Comparison of ENCODE assay signal across 9 mouse cellular contexts in the genomic region with DNA sequence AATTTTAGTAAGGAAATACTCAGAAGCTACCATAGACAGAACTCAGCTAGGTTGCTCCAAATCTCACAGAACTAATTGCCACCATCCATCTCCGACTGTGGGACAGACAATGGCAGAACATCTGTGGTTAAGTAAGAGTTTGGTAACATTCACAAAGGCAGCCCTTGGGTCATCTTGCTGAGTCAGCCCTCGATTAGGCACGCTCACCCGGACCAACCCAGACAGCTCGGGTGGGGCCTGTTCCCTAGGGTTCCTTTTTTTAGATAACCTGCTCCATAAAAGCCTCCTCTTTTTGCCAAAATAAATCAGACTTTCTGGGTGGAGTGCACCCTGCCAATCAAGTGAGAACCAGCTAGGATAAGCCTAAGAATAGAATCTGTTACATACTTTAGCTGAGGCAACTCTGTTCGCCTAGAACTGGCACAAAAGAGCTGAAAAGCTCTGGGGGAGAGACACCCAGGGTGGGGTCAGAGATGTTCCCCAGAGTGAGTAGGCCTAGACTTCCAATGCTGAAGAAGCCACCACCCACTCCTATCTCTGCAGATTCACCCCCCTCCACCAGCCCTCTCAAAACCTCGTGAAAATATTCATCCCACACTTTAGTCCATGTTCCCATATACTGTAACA. TPM values are rescaled to one million over a fixed set of nuclear protein-coding genes. Genes with fewer than 3 reads are reported as not detected.
DNase-seq lines count a peak whose midpoint lies in the region; ATAC-seq and TF ChIP-seq lines count a peak whose summit lies in the region.
"Had no signal": no experiment of that assay in that cellular context is flagged by ENCODE, and none has a peak within 500 bp of the region (broad histone marks: within the 10 kb centered on the region; RNA-seq: fewer than 3 reads in every experiment).

No protein-coding gene starts in this region.

- peak; percentile 64 for DNase-seq in gastrocnemius, adult 18-20 months (ENCODE audit: low spot score)
- DNase-seq in gastrocnemius, postnatal 4 days (ENCODE audit: low spot score in 2 of 2) = no peak
- DNase-seq in ES-E14 (ENCODE audit: low read depth, low spot score) = peak; percentile 59
- DNase-seq in fibroblast of lung, adult 2 months (ENCODE audit: low read depth) = peak; percentile 78
- no peak for DNase-seq in retina, postnatal 1 day
- no peak for DNase-seq in thymus, postnatal 14 days

- no peaks in the 10 kb centered on the region for H3K27me3 ChIP-seq in liver, embryonic 12.5 days (replicated peaks)
- no peaks in the 10 kb centered on the region for H3K27me3 ChIP-seq in kidney, embryonic 15.5 days

- H3K9me3 ChIP-seq in ES-E14 (ENCODE audit: control insufficient read depth, insufficient read depth, low read depth, low read length) = no peaks in the 10 kb centered on the region
- no peaks in the 10 kb centered on the region for H3K9me3 ChIP-seq in liver, embryonic 12.5 days (replicated peaks)
- no peaks in the 10 kb centered on the region for H3K9me3 ChIP-seq in kidney, embryonic 15.5 days (replicated peaks)

- peak; percentile 59 for ATAC-seq in liver, embryonic 12.5 days
- ATAC-seq in kidney, embryonic 15.5 days (replicated peaks; ENCODE audit: low FRiP score) = no peak

- H3K4me3 ChIP-seq in ES-E14 (ENCODE audit: insufficient read depth in 1 of 2, low read depth in 1 of 2, low read length in 2 of 2, poor library complexity in 1 of 2, severe bottlenecking in 1 of 2) = no peak overlapping the region
- H3K4me3 ChIP-seq in liver, embryonic 12.5 days = no peak overlapping the region
- H3K4me3 ChIP-seq in kidney, embryonic 15.5 days (replicated peaks) = no peak overlapping the region

- H3K9ac ChIP-seq in ES-E14 (ENCODE audit: insufficient read depth, low read depth, low read length, poor library complexity, severe bottlenecking) = no peak overlapping the region
- no peak overlapping the region for H3K9ac ChIP-seq in liver, embryonic 12.5 days
- no peak overlapping the region for H3K9ac ChIP-seq in kidney, embryonic 15.5 days

- WGBS in liver, embryonic 12.5 days (ENCODE audit: insufficient replicate concordance) = 16% methylated on average over 7 of the region's 7 CpGs
- WGBS in kidney, embryonic 15.5 days = 61% methylated on average over 7 of the region's 7 CpGs

- in situ Hi-C loops in ES-E14 (cut with MboI; ENCODE audit: low sequenced_read_pairs in 2 of 2, unreplicated experiment in 2 of 2) = no loop called here

- no peak overlapping the region; the same call in 1 of the 2 replicates for H3K27ac ChIP-seq in ES-E14 (ENCODE audit: insufficient read depth, low read depth, low read length, poor library complexity, severe bottlenecking)
- H3K27ac ChIP-seq in liver, embryonic 12.5 days = no peak overlapping the region
- H3K27ac ChIP-seq in kidney, embryonic 15.5 days = no peak overlapping the region
- H3K27ac ChIP-seq: kidney, postnatal 0 days had no signal

- peaks cover 10 to 12% of the 10 kb centered on the region in 2 experiments for H3K4me1 ChIP-seq in ES-E14 (ENCODE audit: control insufficient read depth in 2 of 2, insufficient read depth in 2 of 2, low read length in 2 of 2, poor library complexity in 1 of 2)
- peaks cover 51% of the 10 kb centered on the region for H3K4me1 ChIP-seq in liver, embryonic 12.5 days
- H3K4me1 ChIP-seq in kidney, embryonic 15.5 days = peaks cover 63% of the 10 kb centered on the region

- no peaks in the 10 kb centered on the region for H3K36me3 ChIP-seq in ES-E14 (ENCODE audit: control insufficient read depth, insufficient read depth, low read length, poor library complexity, severe bottlenecking)
- no peaks in the 10 kb centered on the region for H3K36me3 ChIP-seq in liver, embryonic 12.5 days
- peaks cover 3% of the 10 kb centered on the region; the same call in 1 of the 2 replicates for H3K36me3 ChIP-seq in kidney, embryonic 15.5 days

- H3K4me2 ChIP-seq in liver, embryonic 12.5 days = no peak overlapping the region
- no peak overlapping the region for H3K4me2 ChIP-seq in kidney, embryonic 15.5 days

TF ChIP-seq in ES-E14, 5 proteins besides CTCF, POLR2A, EP300 and RAD21:
- no peak for TF ChIP-seq CHD2 (IDR thresholded peaks at IDR 0.05; ENCODE audit: low read depth, low read length)
- TF ChIP-seq MAFK (IDR thresholded peaks at IDR 0.05; ENCODE audit: insufficient read depth, low read depth, low read length) = peak; percentile 97

RNA-seq across cellular contexts. Expression of a gene that starts 54.2 kb away (rescaled TPM):
- total RNA-seq in gastrocnemius, adult 18-20 months (2021) = 10 to 100 TPM; 13.9 to 18.5 TPM
- 10 to 100 TPM; 74.2 to 80.7 TPM for total RNA-seq in gastrocnemius, postnatal 4 days (2021)
- total RNA-seq in ES-E14 (2012; rRNA removed) = 9.7 and 16.6 TPM in 2 replicates
- 9.4 and 9.7 TPM in 2 replicates for polyA plus RNA-seq in liver, embryonic 12.5 days (2016; fragmentation: Nextera tagmentation; extraction: Ambion mirVana)
- 27.9 and 32.8 TPM in 2 replicates for polyA plus RNA-seq in kidney, embryonic 15.5 days (2015; fragmentation: Nextera tagmentation; extraction: Ambion mirVana)

Comparison
In these comparisons a context has a peak if more than half of its experiments do, and no peak if none do; other contexts are left out.
1. DNase-seq: peak in gastrocnemius, adult 18-20 months (single experiment), ES-E14 (single experiment) and fibroblast of lung, adult 2 months (single experiment); none in gastrocnemius, postnatal 4 days (0 of 2), retina, postnatal 1 day (single experiment) and thymus, postnatal 14 days (single experiment).